Mouse (Mus musculus): ENCODE results near the gene Stoml1. TPM values are rescaled to one million over a fixed set of nuclear protein-coding genes. Genes with fewer than 3 reads are reported as not detected.

Stoml1 gene
- polyA plus RNA-seq, 1 experiment from 2014 or later = 34.3 TPM

GRCm38 (mm10) chr9:58274626-58275025 lies 21.7 kb downstream of the Stoml1 start:
- peak; percentile 15; the same call in 1 of the 2 replicates for ATAC-seq
- peak overlapping the region; percentile 93 for H3K27ac ChIP-seq (ENCODE audit: low read length)
- H3K4me3 ChIP-seq (ENCODE audit: low read depth, low read length) = no peak overlapping the region
- no peak overlapping the region for H3K9ac ChIP-seq (replicated peaks; ENCODE audit: low read depth)
- H3K4me2 ChIP-seq (replicated peaks; ENCODE audit: low read depth, low read length) = no peak overlapping the region; the same call in 1 of the 2 replicates
- H3K4me1 ChIP-seq (ENCODE audit: insufficient read depth, low read depth, low read length) = peaks cover 15% of the 10 kb centered on the region
- no peaks in the 10 kb centered on the region for H3K27me3 ChIP-seq (replicated peaks; ENCODE audit: insufficient read depth, low read length)
- 26% methylated on average over 3 of the region's 3 CpGs for WGBS
- H3K9me3 ChIP-seq (ENCODE audit: low read length) = no peaks in the 10 kb centered on the region
- no peak for TF ChIP-seq EP300 (IDR thresholded peaks at IDR 0.05)
- TF ChIP-seq CTCF (IDR thresholded peaks at IDR 0.05) = no peak
- H3K36me3 ChIP-seq (ENCODE audit: insufficient read depth, low read length) = no peaks in the 10 kb centered on the region
- DNase-seq (ENCODE audit: low spot score) = peak; percentile 50

GRCm38 (mm10) chr9:58275115-58275774 lies 22.3 kb downstream of the Stoml1 start:
- no peak overlapping the region for H3K9ac ChIP-seq (replicated peaks; ENCODE audit: low read depth)
- DNase-seq (ENCODE audit: low spot score) (peak; percentile 98), ATAC-seq (peak; percentile 97)
- TF ChIP-seq EP300 (IDR thresholded peaks at IDR 0.05) (peak; percentile 85), CTCF (IDR thresholded peaks at IDR 0.05) (no peak)
- H3K4me3 ChIP-seq (ENCODE audit: low read depth, low read length) = no peak overlapping the region
- 2% methylated on average over 8 of the region's 8 CpGs for WGBS
- peak overlapping the region; percentile 93 for H3K27ac ChIP-seq (ENCODE audit: low read length)
- H3K27me3 ChIP-seq (replicated peaks; ENCODE audit: insufficient read depth, low read length) = no peaks in the 10 kb centered on the region
- H3K9me3 ChIP-seq (ENCODE audit: low read length) = no peaks in the 10 kb centered on the region
- no peaks in the 10 kb centered on the region for H3K36me3 ChIP-seq (ENCODE audit: insufficient read depth, low read length)
- H3K4me2 ChIP-seq (replicated peaks; ENCODE audit: low read depth, low read length) = peak overlapping the region; percentile 32
- peaks cover 15% of the 10 kb centered on the region for H3K4me1 ChIP-seq (ENCODE audit: insufficient read depth, low read depth, low read length)

GRCm38 (mm10) chr9:58275797-58276196 lies 22.8 kb downstream of the Stoml1 start:
- no peak overlapping the region for H3K9ac ChIP-seq (replicated peaks; ENCODE audit: low read depth)
- H3K9me3 ChIP-seq (ENCODE audit: low read length) = no peaks in the 10 kb centered on the region
- no peak for ATAC-seq
- peaks cover 15% of the 10 kb centered on the region for H3K4me1 ChIP-seq (ENCODE audit: insufficient read depth, low read depth, low read length)
- 59% methylated on average over 3 of the region's 3 CpGs for WGBS
- peak overlapping the region; percentile 32 for H3K4me2 ChIP-seq (replicated peaks; ENCODE audit: low read depth, low read length)
- no peak overlapping the region for H3K4me3 ChIP-seq (ENCODE audit: low read depth, low read length)
- no peaks in the 10 kb centered on the region for H3K36me3 ChIP-seq (ENCODE audit: insufficient read depth, low read length)
- H3K27me3 ChIP-seq (replicated peaks; ENCODE audit: insufficient read depth, low read length) = no peaks in the 10 kb centered on the region
- peak overlapping the region; percentile 93 for H3K27ac ChIP-seq (ENCODE audit: low read length)
- DNase-seq (ENCODE audit: low spot score) = peak; percentile 57
- TF ChIP-seq EP300 (IDR thresholded peaks at IDR 0.05) (no peak), CTCF (IDR thresholded peaks at IDR 0.05) (peak; percentile 39)

- peak overlapping the region; percentile 93 for H3K27ac ChIP-seq (ENCODE audit: low read length)
- H3K4me3 ChIP-seq (ENCODE audit: low read depth, low read length) = no peak overlapping the region
- no peak for DNase-seq (ENCODE audit: low spot score)
- H3K4me1 ChIP-seq (ENCODE audit: insufficient read depth, low read depth, low read length) = peaks cover 15% of the 10 kb centered on the region
- H3K9ac ChIP-seq (replicated peaks; ENCODE audit: low read depth) = no peak overlapping the region
- 60% methylated on average over 5 of the region's 5 CpGs for WGBS
- H3K9me3 ChIP-seq (ENCODE audit: low read length) = no peaks in the 10 kb centered on the region
- H3K4me2 ChIP-seq (replicated peaks; ENCODE audit: low read depth, low read length) = no peak overlapping the region
- H3K27me3 ChIP-seq (replicated peaks; ENCODE audit: insufficient read depth, low read length) = no peaks in the 10 kb centered on the region
- no peak for TF ChIP-seq EP300 (IDR thresholded peaks at IDR 0.05)
- no peak for TF ChIP-seq CTCF (IDR thresholded peaks at IDR 0.05)
- no peak for ATAC-seq
- H3K36me3 ChIP-seq (ENCODE audit: insufficient read depth, low read length) = no peaks in the 10 kb centered on the region
Observed at GRCm38 (mm10) chr9:58276346-58276745, 23.4 kb downstream of the Stoml1 start.

- WGBS = 94% methylated on average over 4 of the region's 4 CpGs
- Histone ChIP-seq H3K4me3 (ENCODE audit: low read depth, low read length) (no peak overlapping the region), H3K4me2 (replicated peaks; ENCODE audit: low read depth, low read length) (no peak overlapping the region), H3K36me3 (ENCODE audit: insufficient read depth, low read length) (no peaks in the 10 kb centered on the region), H3K9me3 (ENCODE audit: low read length) (no peaks in the 10 kb centered on the region), H3K27ac (ENCODE audit: low read length) (no peak overlapping the region), H3K27me3 (replicated peaks; ENCODE audit: insufficient read depth, low read length) (no peaks in the 10 kb centered on the region), H3K9ac (replicated peaks; ENCODE audit: low read depth) (no peak overlapping the region), H3K4me1 (ENCODE audit: insufficient read depth, low read depth, low read length) (peaks cover 15% of the 10 kb centered on the region)
- no peak for TF ChIP-seq CTCF (IDR thresholded peaks at IDR 0.05)
- no peak for TF ChIP-seq EP300 (IDR thresholded peaks at IDR 0.05)
- DNase-seq (ENCODE audit: low spot score) (no peak), ATAC-seq (no peak)
Observed at GRCm38 (mm10) chr9:58278313-58278712, 25.3 kb downstream of the Stoml1 start.

- TF ChIP-seq EP300 (IDR thresholded peaks at IDR 0.05) = no peak
- no peak for TF ChIP-seq CTCF (IDR thresholded peaks at IDR 0.05)
Observed at GRCm38 (mm10) chr9:58278821-58279723, 26.1 kb downstream of the Stoml1 start.

More at GRCm38 (mm10) chr9:58278821-58279723, 26.1 kb downstream of the Stoml1 start:
- 65% methylated on average over 4 of the region's 4 CpGs for WGBS
- peaks cover 14% of the 10 kb centered on the region for H3K4me1 ChIP-seq (ENCODE audit: insufficient read depth, low read depth, low read length)
- no peaks in the 10 kb centered on the region for H3K27me3 ChIP-seq (replicated peaks; ENCODE audit: insufficient read depth, low read length)
- no peak for ATAC-seq
- no peak overlapping the region for H3K9ac ChIP-seq (replicated peaks; ENCODE audit: low read depth)
- DNase-seq (ENCODE audit: low spot score) = no peak
- no peak overlapping the region for H3K4me3 ChIP-seq (ENCODE audit: low read depth, low read length)
- no peak overlapping the region for H3K4me2 ChIP-seq (replicated peaks; ENCODE audit: low read depth, low read length)
- no peaks in the 10 kb centered on the region for H3K9me3 ChIP-seq (ENCODE audit: low read length)
- no peaks in the 10 kb centered on the region for H3K36me3 ChIP-seq (ENCODE audit: insufficient read depth, low read length)
- H3K27ac ChIP-seq (ENCODE audit: low read length) = no peak overlapping the region

Data from lung, postnatal 0 days (tissue).